Mouse (Mus musculus): ENCODE measurements around the gene Tufm.
"Not testable (repeated sequence)": the region's sequence is repeated elsewhere in the genome, so short reads cannot be mapped to it uniquely, and the experiment has no call there.

The Tufm gene

DNA sequence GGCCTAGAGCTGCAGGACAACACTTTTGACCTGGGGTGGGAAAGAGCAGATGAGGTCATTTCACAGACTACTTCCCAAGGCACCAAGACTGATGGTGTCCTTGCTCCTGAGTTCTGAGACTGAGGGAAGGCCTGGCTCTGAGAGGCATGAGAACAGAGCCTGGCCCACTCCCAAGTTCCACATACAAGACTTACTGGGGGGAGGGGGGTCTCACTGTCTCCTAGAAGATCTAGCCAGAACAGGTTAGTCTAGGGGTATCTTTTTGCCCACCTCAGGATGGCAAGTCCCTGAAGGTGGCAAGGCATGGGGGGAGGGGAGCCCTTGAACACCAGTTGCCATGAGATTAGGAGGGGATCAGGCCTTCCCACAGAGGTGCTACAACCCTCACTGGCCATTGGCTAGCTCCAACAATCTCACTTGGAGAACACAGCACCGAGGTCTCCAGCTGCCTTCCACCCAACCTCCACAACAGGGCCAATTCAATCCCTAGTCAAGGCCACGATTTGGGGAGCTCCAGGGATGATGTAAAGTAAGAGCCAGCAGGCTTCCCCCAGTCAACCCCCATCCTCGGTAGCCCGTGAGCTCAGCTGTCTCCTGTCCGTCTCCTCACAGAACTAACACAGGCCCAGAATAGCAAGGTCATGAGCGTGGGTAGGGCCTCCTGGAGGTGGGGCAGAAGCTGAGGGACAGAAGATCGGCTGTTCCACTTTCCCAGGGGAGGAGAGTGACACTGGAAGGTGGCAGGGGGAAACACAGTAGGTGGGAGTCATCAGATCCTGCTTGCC, 21.7 kb upstream of the Tufm start:
- DNase-seq (ENCODE audit: low spot score) = no peak

DNA sequence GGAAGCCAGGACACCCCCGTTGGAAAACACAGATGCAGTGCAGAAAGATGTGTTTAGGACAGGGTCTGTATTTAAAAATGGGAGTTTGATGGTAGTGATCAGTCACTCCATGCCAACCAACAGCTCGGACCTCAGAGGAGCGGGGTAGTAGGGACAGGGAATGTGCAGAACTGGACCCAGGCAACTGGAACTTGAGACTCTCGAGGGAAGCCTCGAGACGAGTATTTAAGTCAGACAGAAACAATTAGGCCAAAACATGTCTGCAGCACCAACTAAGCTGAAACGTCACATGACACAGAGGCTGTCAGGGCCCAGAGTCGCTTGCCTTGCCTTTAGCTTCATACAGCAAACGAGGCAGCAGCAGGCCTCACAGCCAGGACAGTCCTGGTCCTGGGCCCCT, 21.0 kb upstream of the Tufm start:
- no peak for DNase-seq (ENCODE audit: low spot score)

DNA sequence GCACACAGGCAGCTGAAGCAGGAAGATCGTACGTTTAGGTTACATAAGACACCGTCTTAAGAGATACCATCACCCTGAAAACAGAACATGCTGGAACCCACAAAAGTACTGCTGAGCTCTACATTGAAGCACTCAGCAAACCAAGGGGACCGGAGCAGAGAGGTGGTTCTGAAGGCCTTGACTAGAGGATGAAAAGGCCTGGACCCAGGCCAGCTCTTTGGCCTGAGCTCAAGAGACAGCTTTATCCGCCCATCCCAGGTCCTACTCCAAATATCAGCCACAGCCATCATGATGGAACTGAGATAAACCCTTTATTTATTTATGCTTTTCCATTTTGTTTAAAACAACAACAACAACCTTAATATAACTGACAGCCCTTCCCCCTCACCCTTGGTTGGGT, 20.5 kb upstream of the Tufm start:
- no peak for DNase-seq (ENCODE audit: low spot score)

DNA sequence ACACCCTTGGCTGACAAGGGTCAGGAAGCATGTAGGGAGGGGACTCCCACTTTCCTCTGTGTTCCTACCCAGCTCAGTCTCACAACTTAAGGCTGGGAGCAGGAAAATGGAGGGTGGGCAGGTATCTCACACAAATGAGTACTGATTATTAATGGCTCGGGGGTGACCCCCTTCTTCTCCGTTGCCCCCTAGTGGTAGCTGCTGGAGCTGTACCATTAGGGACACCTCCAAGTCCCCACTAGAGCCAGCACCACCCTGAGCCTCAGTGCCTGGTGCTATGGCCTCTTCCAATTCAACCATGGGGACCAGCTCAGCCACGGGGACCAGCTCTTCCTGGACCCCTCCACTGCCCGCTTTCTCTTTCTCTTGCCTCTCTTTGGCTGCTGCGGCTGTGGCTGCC, 19.9 kb upstream of the Tufm start:
- DNase-seq (ENCODE audit: low spot score) = no peak

DNA sequence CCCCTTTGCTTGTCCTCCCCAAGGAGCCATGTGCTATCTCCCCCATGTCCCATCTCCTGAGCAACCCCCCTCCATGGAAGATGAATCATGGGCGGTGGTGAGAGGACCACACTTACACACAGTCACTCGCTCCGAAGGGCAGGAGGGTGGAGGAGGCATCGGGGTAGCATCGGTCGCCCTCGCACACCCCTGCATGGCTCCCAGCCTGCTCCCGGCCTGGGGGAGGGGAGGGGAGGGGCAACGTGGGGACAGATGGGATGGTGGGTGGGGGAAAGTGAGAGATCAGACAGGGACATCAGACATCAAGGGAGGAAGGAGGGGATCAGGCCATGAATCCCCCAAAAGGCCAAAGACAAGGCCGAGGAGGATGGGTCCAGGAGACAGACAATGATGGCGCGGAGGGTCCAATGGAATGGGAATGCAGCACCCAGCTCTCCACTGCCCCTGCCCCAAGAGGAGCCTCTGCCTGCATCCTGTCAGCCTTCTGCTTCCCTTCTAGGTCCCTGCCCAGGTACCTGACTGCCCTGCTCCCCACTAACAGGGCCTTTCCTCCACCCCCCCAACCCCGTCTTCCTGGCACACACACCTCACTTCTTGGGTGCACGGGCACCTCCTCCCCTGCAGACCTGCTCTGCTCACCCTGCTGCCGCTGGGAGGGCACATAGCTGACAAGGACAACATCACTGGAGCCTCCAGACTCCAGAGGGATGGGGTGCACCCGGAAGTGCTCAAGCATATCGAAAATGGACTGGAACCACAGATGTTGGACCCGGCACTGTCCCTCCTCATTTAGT, 19.1 kb upstream of the Tufm start:
- no peak for DNase-seq (ENCODE audit: low spot score)

DNA sequence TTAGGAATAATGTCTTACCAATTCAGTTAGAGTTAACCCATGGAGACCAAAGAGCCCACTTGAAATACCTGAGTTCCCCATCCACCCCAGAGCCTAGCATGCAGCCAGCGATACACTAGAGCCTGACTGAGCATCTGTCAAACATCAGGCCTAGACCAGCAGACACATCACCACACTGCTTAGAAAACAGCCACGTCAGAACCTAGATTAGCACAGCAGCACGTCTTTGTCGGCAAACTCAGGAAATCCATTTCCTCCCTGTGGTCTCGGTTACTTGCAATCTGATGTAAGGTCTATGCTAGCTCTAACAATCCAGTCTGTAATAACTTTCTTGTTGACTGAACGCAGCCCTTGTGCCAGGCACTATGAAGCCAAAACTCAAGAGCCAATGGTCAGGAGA, 17.1 kb upstream of the Tufm start:
- DNase-seq (ENCODE audit: low spot score) = no peak

DNA sequence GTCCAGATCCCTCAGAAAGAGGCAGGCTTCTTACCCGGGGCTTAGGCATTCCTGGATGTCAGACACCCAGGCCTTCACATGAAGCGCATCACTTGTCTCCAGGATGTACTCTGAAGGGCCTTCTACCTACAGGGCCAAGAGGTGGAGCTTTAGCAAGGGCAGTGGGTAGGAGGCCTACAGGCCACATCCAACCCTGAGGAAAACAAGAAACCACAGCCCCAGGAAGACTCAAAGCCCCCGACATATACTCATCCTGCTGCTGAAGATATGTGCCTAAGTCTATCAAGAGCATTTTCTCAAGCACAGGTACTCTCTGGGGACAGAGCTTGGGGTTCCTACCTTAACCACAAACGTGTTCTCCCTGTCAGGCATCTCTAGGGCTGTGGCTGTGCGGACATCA, 15.8 kb upstream of the Tufm start:
- DNase-seq (ENCODE audit: low spot score) = no peak

DNA sequence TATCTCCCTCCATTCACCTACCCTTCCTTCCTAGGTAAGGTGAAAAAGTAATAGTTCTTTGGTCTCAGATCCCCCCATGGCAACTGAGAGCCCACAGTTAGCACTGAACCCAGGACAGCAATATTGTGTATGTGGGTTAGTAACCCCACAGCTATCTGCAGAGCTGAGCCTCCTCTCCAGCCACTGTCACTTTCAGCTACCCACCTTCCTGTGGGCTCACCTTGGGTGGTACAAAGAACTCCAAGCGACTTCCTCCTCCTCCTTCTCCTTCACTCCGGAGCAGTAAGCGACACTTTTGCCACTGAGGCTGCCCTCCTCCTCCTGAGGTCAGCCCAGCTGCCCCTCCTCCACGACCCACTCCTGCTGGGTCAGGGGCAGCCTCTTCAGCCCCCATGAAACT, 15.3 kb upstream of the Tufm start:
- no peak for DNase-seq (ENCODE audit: low spot score)

DNA sequence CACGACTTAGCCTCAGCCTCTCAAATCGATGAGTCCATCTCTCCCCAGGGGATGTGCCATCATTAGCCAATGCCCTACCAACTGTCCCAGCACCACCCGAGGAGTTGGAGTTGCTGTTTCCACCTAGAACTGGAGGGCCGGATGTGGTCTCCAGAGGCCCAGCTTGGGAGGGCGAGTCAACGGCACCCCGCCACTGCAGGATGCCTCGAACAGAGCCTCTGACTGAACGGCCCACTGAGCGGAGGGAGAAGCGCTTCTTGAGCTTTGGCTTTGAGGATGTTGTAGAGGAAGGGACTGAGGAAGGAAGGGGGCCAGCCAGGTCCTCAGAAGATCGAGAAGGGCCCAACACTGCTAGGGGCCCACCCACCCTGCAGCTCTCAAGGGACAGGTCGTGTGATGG, 14.9 kb upstream of the Tufm start:
- no peak for DNase-seq (ENCODE audit: low spot score)

DNA sequence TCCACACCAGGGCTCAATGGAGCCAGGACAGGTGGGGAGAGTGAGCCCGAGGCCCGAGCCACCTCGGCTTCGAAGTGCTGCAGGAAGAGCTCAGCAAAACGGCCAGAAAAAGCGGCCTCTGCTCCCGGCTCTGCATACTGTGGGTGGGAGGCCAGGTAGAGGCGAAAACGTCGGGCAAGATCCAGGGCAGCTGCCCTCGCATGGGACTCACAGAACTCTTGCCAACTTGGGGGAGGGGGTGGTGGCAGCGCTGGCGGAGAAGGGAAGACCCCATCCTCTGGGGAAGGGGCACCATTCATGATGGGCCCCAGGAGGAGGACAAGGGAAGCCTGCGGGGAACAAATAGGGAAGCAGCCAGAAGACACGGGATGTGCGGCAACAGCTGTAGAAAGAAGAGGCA, 14.4 kb upstream of the Tufm start:
- no peak for DNase-seq (ENCODE audit: low spot score)

DNA sequence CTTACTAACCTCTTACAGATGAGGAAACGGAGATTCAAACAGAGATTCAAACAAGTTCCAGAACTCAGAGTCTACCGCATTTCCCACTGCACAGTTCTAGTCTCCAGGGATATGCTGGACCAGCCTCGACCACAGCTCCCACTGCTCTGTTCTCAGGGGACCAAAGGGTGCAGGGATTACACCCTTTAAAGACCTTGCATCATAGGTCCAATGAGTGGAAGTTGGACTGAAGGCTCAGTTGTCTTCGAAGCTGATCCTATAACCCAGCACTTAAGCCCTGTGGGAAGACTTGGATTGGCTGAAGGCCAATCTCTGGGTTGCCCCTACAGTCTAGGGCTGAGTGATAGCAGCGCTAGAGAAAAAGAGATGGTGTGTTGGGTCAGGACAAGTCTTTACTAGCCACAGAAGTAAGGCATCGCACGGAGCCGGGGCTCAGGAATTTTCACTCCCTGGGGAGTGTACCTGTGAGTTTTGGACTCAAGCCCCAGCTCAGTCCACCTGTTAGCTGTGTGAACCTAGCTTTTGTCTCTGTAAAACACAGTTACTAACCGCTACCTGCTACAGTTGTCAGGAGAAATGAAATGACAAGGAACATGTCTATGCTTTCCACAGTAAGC, 13.6 kb upstream of the Tufm start:
- no peak for DNase-seq (ENCODE audit: low spot score)

DNA sequence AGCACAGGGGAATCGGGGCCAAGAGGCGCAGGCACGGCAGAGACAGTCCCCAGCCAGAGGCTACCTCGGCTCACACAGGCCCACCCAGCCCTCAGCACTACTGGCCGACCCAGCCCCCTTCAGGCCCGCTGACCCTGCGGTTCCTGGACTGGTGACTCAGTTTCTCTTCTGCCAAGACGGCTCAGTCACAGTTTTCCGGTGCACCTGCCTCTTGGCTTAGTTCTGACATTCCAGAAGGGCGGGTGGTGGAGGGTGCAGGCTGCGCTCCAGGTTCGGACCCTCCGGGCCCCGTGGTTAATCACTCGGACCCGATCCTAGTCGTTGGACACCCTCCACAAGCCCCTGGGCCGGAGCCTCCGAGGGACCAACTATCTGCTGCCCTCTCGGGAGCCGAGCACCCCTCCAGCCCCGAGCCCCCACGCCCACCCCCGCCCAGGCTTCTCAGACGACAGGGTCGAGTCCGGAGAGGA, 12.6 kb upstream of the Tufm start:
- DNase-seq (ENCODE audit: low spot score) = no peak

DNA sequence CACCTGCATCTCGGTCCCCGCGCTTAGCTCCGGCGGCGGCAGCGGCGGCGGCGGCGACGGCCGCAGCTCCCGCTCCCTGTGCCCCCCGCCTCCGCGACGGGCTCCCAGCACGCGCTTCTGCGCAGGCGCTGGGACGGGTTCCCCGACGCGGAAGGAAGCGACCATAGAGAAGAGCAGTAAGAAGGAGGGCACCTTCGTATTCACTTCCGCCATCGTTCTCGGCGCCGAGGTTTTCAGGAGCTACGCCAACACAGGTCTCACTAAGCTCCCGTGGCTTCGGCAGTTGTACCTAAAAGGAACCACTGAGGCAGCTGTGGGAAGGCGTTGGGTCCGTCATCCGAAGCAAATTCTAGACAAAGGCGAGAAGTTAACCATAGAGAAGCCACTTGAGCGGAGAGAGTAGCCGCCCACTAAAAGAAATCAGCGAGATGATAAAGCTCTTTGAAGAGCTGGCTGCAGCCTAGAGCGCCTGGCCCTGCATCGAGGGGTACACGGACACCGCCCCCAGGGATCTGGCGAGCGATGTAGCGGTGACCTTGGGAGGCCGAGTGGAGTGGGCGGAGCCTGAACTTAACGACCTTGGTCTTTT, 12.1 kb upstream of the Tufm start, which contains the start of gene Sh2b1:
Gene Sh2b1 (minus strand): TSS at position 432 of the 589 bp plus-strand sequence.
- DNase-seq (ENCODE audit: low spot score) = peak; percentile 88

DNA sequence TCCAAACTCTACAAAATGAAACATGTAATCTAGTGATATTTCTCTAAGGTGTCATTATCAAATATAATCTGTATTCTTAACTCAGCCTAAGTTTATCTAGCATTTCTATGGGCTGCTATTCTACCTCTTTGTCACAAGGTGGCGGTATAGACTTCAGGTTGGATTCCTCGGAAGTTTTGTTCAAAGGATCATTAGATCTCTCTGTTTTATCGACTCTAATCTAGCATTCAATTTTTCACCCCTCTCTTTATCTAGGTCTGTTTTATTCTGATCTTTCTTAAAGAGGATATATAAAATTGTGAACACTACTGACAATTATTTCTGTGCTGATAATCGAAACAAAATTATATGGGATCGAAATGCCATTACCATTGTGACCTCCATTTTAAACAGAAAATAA, 5.5 kb upstream of the Tufm start:
- DNase-seq (ENCODE audit: low spot score) = no peak

DNA sequence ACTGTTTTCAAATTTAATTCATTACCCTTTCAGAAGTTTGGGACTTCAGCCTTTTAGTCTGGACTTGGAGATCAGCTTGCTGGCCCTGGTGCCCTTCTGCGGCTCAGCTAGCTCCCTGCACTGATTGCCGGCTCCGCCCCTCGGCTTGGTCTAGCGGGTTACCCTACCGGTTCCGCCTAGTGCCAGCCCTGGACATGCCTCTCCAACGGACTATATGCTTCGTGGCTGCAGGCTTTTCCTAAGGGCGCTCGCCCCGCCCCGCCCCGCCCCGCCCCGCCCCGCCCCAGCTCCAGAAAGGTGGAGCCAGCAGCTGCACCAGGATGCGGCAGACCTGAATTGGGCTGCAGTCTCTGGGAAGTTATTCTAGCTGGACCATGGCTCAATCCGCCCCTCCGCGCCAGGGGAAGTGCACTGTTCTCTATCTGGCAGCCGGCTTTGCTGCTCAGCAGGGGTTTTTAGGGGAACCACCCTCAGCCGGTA, 4.7 kb upstream of the Tufm start:
- peak; percentile 93 for DNase-seq (ENCODE audit: low spot score)

DNA sequence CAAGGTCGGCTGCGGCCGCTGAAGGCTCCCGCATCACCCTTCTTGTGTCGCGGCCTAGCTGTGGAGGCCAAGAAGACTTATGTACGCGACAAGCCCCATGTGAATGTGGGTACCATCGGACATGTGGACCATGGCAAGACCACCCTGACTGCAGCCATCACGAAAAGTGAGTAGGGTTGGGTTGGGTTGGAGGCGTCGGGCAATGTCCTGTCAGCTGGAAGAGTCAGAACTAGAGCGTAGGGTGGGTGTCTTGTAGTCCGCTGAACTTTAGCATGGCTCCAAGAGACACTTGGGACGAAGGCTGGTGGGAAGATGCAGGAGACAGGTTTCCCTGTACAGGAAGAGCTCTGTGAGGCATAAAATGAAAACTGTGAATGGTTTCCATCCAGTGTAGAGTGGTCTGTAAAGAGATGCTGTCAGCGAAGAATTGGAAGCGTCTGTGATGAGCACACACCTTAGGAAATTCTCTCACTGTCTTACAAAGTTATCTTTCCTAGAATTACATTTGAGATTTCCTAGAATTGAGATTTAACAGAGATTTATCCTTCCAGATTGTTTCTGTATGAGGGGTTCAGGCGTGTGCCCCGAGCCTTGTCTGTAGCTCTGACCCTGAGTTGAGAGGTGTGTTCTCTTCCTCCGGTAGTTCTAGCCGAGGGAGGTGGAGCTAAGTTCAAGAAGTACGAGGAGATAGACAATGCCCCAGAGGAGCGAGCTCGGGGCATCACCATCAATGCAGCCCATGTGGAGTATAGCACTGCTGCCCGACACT, 640 bp downstream of the Tufm start:
- not testable (repeated sequence) for DNase-seq (ENCODE audit: low spot score)

DNA sequence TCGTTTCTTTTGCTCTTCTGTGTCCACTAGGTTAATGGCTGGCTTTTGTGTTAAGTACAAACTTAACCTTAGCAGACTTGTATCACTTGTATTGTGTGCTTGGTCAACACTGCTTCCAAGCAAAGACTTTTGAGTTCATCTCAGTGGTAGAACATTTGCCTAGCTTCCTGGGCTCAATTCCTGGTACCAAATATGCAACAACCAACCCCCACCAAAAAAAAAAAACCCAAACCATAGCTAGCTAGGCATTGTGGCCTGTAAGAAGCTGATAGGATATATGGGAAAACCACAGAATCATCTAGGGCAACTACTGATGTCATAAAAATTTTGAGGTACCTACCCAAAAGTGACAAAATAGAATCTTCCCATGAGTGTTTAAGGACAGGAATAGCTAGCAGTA, 3.8 kb downstream of the Tufm start:
- no peak for DNase-seq (ENCODE audit: low spot score)

DNA sequence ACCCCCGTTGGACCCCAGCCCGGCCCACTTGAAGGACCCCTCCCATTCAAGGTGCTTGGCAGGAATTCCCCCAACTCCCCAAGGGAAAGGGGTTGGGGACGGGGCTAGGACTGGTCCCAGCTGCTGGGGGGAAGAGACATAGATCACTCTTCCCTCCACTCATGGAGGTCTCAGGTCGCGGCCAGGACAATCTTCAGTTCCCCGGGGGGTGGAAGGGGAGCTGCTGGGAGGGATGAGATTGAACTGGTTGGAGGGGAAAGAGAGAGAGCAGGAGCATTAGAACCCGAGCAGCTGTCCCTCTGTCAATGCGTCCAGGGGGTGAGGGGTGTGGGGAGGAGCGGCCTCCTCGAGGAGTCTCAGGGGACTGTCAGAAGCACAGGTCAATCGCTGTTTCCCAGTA, 4.8 kb downstream of the Tufm start:
- no peak for DNase-seq (ENCODE audit: low spot score)

DNA sequence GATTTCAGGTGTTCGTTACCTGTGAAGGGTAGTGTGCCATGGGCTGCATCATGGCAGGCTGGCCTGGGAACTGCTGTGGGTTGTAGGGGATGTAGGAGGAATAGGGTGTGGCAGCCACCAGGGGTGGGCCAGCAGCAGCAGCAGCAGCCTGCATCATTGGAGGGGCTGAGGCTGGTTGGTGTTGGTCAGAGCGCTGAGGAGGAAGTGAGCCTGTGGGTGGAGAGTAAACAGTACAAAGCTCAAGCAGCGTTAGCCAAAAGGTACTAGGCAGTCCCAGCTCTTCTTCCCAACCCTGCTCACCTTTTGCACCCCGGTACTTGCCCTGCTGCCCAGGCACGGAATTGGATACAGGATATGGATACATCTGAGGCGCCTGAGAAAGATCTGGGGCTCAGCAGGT, 7.0 kb downstream of the Tufm start:
- no peak for DNase-seq (ENCODE audit: low spot score)

DNA sequence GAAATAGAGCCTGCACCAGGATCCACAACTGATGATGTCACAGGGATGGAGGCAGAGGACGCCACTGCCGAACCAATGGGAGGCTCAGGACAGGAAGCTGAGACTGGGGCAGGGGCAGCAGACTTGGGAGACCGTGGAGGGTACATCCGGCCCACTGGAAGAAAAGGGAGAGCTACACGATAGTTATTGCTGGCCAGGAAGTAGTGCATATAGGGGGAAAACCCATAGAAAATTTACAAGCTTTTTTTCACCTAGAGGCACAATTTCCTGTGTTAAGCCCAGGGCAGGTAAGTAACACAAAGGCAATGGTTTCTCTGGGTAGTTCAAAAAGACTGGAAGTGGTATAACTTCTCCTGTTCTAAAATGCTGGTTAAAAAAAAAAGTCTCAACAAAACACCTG, 9.3 kb downstream of the Tufm start:
- DNase-seq (ENCODE audit: low spot score) = no peak

DNA sequence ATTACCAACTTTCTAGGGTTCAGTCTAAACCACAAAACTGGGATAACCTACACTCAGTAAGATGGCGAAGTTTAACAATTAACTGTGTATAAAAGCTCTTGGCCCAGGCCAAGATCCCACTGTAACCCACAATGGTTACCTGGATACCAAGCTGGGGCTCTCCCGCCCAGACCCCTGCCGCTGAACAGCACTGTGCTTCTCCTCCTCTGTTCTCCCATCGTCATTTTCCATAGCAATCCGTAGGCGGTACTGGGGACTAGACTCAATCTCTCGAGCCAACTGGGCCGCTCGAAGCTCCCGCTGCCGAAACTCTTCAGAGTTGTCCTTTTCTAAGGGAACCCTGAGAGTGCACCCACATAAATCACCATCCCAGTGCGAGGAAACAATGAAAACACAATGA, 10.8 kb downstream of the Tufm start:
- DNase-seq (ENCODE audit: low spot score) = no peak

DNA sequence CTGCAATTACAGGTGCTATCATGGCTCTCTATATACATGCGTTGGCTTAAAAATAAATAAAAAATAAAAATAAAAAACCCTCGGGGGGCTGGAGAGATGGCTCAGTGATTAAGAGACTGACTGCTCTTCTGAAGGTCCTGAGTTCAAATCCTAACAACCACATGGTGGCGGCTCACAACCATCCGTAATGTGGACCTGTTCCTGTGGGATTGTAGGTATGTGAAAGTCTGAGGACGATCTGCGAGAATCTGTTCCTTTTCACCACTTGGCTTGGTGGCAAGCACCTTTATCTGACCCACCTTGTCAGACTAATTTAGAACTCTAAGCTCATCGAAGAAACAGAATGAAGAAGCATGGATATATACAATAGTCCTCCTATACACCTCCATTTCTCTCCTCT, 12.3 kb downstream of the Tufm start:
- no peak for DNase-seq (ENCODE audit: low spot score)
